Mouse (Mus musculus): ENCODE results near the gene Olfr860. TPM values are rescaled to one million over a fixed set of nuclear protein-coding genes. Genes with fewer than 3 reads are reported as not detected.
"Not testable (repeated sequence)": the region's sequence is repeated elsewhere in the genome, so short reads cannot be mapped to it uniquely, and the experiment has no call there.

Gene Olfr860
- not detected in 2 replicates for total RNA-seq (2014; rRNA removed)
- not detected in 2 replicates for polyA plus RNA-seq (2012; rRNA removed)

- Histone ChIP-seq H3K27ac (replicated peaks; ENCODE audit: insufficient read depth, low read depth, low read length) (no peak within 1 kb of the TSS), H3K27me3 (ENCODE audit: control insufficient read depth, insufficient read depth, low read length) (no peaks in the 10 kb centered on the region), H3K4me1 (ENCODE audit: control insufficient read depth, insufficient read depth, low read length) (no peaks in the 10 kb centered on the region), H3K36me3 (ENCODE audit: control insufficient read depth, insufficient read depth, low read length) (no peaks in the 10 kb centered on the region), H3K9ac (ENCODE audit: low read depth, low read length) (no peak within 1 kb of the TSS), H3K79me2 (ENCODE audit: control insufficient read depth, insufficient read depth, low read length) (no peaks in the 10 kb centered on the region), H3K4me3 (ENCODE audit: insufficient read depth, low read depth, low read length) (no peak within 1 kb of the TSS)
- no peak for DNase-seq (ENCODE audit: extremely low read depth, low read depth, low spot score)
- no peak for TF ChIP-seq POLR2A (IDR thresholded peaks at IDR 0.05; ENCODE audit: extremely low read depth, insufficient read depth, low read length)
- no peak for TF ChIP-seq CTCF (IDR thresholded peaks at IDR 0.05; ENCODE audit: low read depth, low read length)
- WGBS, result 71% methylated on average over 1 of the region's 1 CpGs
Measured at GRCm38 (mm10) chr9:19849647-19850046, at the start of gene Olfr860. Gene Olfr860, minus strand, starts transcription at chr9:19849747.

GRCm38 (mm10) chr9:19887904-19888303, 38.4 kb upstream of the Olfr860 start, which contains the start of gene Olfr862:
Gene Olfr862, minus strand, starts transcription at chr9:19888004.
- H3K79me2 ChIP-seq (ENCODE audit: control insufficient read depth, insufficient read depth, low read length), result no peaks in the 10 kb centered on the region
- no peaks in the 10 kb centered on the region for H3K27me3 ChIP-seq (ENCODE audit: control insufficient read depth, insufficient read depth, low read length)
- no peaks in the 10 kb centered on the region for H3K36me3 ChIP-seq (ENCODE audit: control insufficient read depth, insufficient read depth, low read length)
- DNase-seq (ENCODE audit: extremely low read depth, low read depth, low spot score), result no peak
- no peaks in the 10 kb centered on the region for H3K4me1 ChIP-seq (ENCODE audit: control insufficient read depth, insufficient read depth, low read length)
- TF ChIP-seq CTCF (IDR thresholded peaks at IDR 0.05; ENCODE audit: low read depth, low read length) (no peak), POLR2A (IDR thresholded peaks at IDR 0.05; ENCODE audit: extremely low read depth, insufficient read depth, low read length) (no peak)
- H3K9ac ChIP-seq (ENCODE audit: low read depth, low read length), result no peak within 1 kb of the TSS
- no peak within 1 kb of the TSS for H3K27ac ChIP-seq (replicated peaks; ENCODE audit: insufficient read depth, low read depth, low read length)
- no peak within 1 kb of the TSS for H3K4me3 ChIP-seq (ENCODE audit: insufficient read depth, low read depth, low read length)

DNA sequence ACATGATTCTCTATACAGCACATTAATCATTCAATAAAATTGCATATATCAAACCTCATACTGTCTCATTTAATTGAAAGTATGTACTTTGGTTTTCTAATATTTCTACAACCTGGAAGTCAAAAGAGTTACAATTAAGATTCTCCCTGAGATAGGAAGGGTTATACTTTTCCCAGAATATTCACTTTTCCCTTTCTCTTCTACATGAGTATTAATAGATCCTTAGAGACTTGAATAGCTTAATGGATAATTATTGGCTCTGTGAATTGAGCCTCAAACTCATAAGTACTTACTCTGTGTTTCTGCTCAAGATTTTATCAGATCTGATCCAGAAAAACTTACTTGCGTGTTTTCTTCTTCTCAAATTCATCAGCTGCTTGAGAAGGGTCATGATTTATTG, 44.9 kb downstream of the Olfr860 start, which contains the start of gene Olfr859:
Olfr859 (plus strand) TSS at position 301 of the 400 bp plus-strand sequence.
- H3K36me3 ChIP-seq (ENCODE audit: control insufficient read depth, insufficient read depth, low read length); H3K27ac ChIP-seq (replicated peaks; ENCODE audit: insufficient read depth, low read depth, low read length); H3K79me2 ChIP-seq (ENCODE audit: control insufficient read depth, insufficient read depth, low read length); DNase-seq (ENCODE audit: extremely low read depth, low read depth, low spot score); H3K4me3 ChIP-seq (ENCODE audit: insufficient read depth, low read depth, low read length); H3K9ac ChIP-seq (ENCODE audit: low read depth, low read length); H3K27me3 ChIP-seq (ENCODE audit: control insufficient read depth, insufficient read depth, low read length); H3K4me1 ChIP-seq (ENCODE audit: control insufficient read depth, insufficient read depth, low read length): not testable (repeated sequence)
- WGBS, result 54% methylated on average over 1 of the region's 1 CpGs

GRCm38 (mm10) chr9:19803000-19803399, 46.5 kb downstream of the Olfr860 start:
- H3K27me3 ChIP-seq (ENCODE audit: control insufficient read depth, insufficient read depth, low read length), result no peaks in the 10 kb centered on the region
- 66% methylated on average over 1 of the region's 1 CpGs for WGBS
- no peaks in the 10 kb centered on the region for H3K79me2 ChIP-seq (ENCODE audit: control insufficient read depth, insufficient read depth, low read length)
- H3K4me1 ChIP-seq (ENCODE audit: control insufficient read depth, insufficient read depth, low read length), result no peaks in the 10 kb centered on the region
- H3K36me3 ChIP-seq (ENCODE audit: control insufficient read depth, insufficient read depth, low read length), result no peaks in the 10 kb centered on the region
- no peak for TF ChIP-seq POLR2A (IDR thresholded peaks at IDR 0.05; ENCODE audit: extremely low read depth, insufficient read depth, low read length)
- no peak for TF ChIP-seq CTCF (IDR thresholded peaks at IDR 0.05; ENCODE audit: low read depth, low read length)
- no peak overlapping the region for H3K27ac ChIP-seq (replicated peaks; ENCODE audit: insufficient read depth, low read depth, low read length)
- DNase-seq (ENCODE audit: extremely low read depth, low read depth, low spot score), result no peak
- no peak overlapping the region for H3K9ac ChIP-seq (ENCODE audit: low read depth, low read length)
- no peak overlapping the region for H3K4me3 ChIP-seq (ENCODE audit: insufficient read depth, low read depth, low read length)

Other genes starting within 250 kb of the Olfr860 start
- gene Zfp317, start 227.6 kb downstream of the Olfr860 start, total RNA-seq (2014; rRNA removed), result 11.1 and 12.1 TPM in 2 replicates
- 3.1 and 3.2 TPM in 2 replicates for gene Zfp317, start 227.6 kb downstream of the Olfr860 start, polyA plus RNA-seq (2012; rRNA removed)
- gene Olfr857, start 140.3 kb downstream of the Olfr860 start, total RNA-seq (2014; rRNA removed), result not detected in 2 replicates
- gene Olfr857, start 140.3 kb downstream of the Olfr860 start, polyA plus RNA-seq (2012; rRNA removed), result not detected in 2 replicates
- gene Olfr58, start 69.5 kb downstream of the Olfr860 start, total RNA-seq (2014; rRNA removed), result not detected in 2 replicates
- not detected in 2 replicates for gene Olfr58, start 69.5 kb downstream of the Olfr860 start, polyA plus RNA-seq (2012; rRNA removed)
- not detected in 2 replicates for gene Olfr859, start 44.8 kb downstream of the Olfr860 start, total RNA-seq (2014; rRNA removed)
- gene Olfr859, start 44.8 kb downstream of the Olfr860 start, polyA plus RNA-seq (2012; rRNA removed), result not detected in 2 replicates
- gene Olfr862, start 38.3 kb upstream of the Olfr860 start, total RNA-seq (2014; rRNA removed), result not detected in 2 replicates
- gene Olfr862, start 38.3 kb upstream of the Olfr860 start, polyA plus RNA-seq (2012; rRNA removed), result not detected in 2 replicates
- not detected in 2 replicates for gene Olfr77, start 67.1 kb upstream of the Olfr860 start, total RNA-seq (2014; rRNA removed)
- gene Olfr77, start 67.1 kb upstream of the Olfr860 start, polyA plus RNA-seq (2012; rRNA removed), result not detected in 2 replicates
- not detected in 2 replicates for gene Olfr866, start 178.3 kb upstream of the Olfr860 start, total RNA-seq (2014; rRNA removed)
- not detected in 2 replicates for gene Olfr866, start 178.3 kb upstream of the Olfr860 start, polyA plus RNA-seq (2012; rRNA removed)
- gene Olfr867, start 207.8 kb upstream of the Olfr860 start, total RNA-seq (2014; rRNA removed), result not detected in 2 replicates
- not detected in 2 replicates for gene Olfr867, start 207.8 kb upstream of the Olfr860 start, polyA plus RNA-seq (2012; rRNA removed)
- gene Olfr868, start 248.9 kb upstream of the Olfr860 start, total RNA-seq (2014; rRNA removed), result not detected in 2 replicates
- not detected in 2 replicates for gene Olfr868, start 248.9 kb upstream of the Olfr860 start, polyA plus RNA-seq (2012; rRNA removed)

Measured in liver, adult 2 months (tissue).